Mouse (Mus musculus) erythroid progenitor cell, adult 5-6 weeks (primary cell): ENCODE measurements around the gene Rps6ka4. TPM values are rescaled to one million over a fixed set of nuclear protein-coding genes. Genes with fewer than 3 reads are reported as not detected.

Experiments used
- ATAC-seq: replicated peaks from 2 replicates; pipeline ENCODE4 v1.8.0; 2016; ENCODE audit warnings: moderate number of reproducible peaks, mild to moderate bottlenecking, moderate TSS enrichment, inconsistent platforms; ENCODE audit not compliant: poor library complexity, low FRiP score, severe bottlenecking
- total RNA-seq, 2 experiments: library from RNA; stranded (forward) in 1 of 2; stranded (reverse) in 1 of 2; fragments of 150-400 nt in 1 of 2; fragments of 186-747, 209-891 nt in 1 of 2; gene quantifications; 2 replicates each; pipeline versions ENCODE4 v1.2.3 to v1.2.4; 2015 to 2017; ENCODE audit warnings: low replicate concordance in 2 of 2

Rps6ka4 gene
- total RNA-seq, 2 experiments from 2014 or later: 1.5 TPM; not detected in 1

DNA sequence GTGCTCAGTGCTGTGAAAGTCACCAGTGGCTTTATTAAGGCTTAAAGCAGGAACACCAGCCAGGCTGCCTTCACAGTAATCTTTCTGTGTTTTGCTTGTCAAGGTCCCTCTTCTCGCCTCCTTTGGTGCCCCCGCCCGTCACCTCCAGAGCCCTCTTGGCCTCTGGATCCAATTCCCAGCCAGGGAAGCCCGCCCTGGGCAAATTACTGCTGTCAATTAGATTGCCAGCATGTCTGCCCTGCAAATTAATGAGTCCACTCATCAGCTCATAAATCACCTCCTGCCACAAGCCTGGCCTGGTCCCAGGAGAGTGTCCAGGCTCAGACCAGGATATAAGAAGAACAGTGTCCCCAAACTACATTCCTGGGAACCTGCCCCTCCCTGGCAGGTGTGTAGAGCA is 26.1 kb downstream of the Rps6ka4 start:
- no peak for ATAC-seq

Other genes starting within 250 kb of the Rps6ka4 start
- gene Ccdc88b, start 17.6 kb upstream of the Rps6ka4 start, total RNA-seq (2015; ENCODE audit: low replicate concordance): 4.2 and 9.4 TPM in 2 replicates
- gene Ccdc88b, start 17.6 kb upstream of the Rps6ka4 start, total RNA-seq (2017; ENCODE audit: low replicate concordance): 6.4 and 12.1 TPM in 2 replicates
- 30.6 and 44.0 TPM in 2 replicates for gene Trmt112, start 69.1 kb upstream of the Rps6ka4 start, total RNA-seq (2015; ENCODE audit: low replicate concordance)
- 20.2 and 33.6 TPM in 2 replicates for gene Trmt112, start 69.1 kb upstream of the Rps6ka4 start, total RNA-seq (2017; ENCODE audit: low replicate concordance)
- 130 and 145 TPM in 2 replicates for gene Prdx5, start 69.5 kb upstream of the Rps6ka4 start, total RNA-seq (2015; ENCODE audit: low replicate concordance)
- 101 and 126 TPM in 2 replicates for gene Prdx5, start 69.5 kb upstream of the Rps6ka4 start, total RNA-seq (2017; ENCODE audit: low replicate concordance)
- gene Esrra, start 81.2 kb upstream of the Rps6ka4 start, total RNA-seq (2015; ENCODE audit: low replicate concordance): 2.9 and 3.4 TPM in 2 replicates
- 0.61 and 2.7 TPM in 2 replicates for gene Esrra, start 81.2 kb upstream of the Rps6ka4 start, total RNA-seq (2017; ENCODE audit: low replicate concordance)
- gene Catsperz, start 84.7 kb upstream of the Rps6ka4 start, total RNA-seq (2015; ENCODE audit: low replicate concordance): not detected in 2 replicates
- gene Catsperz, start 84.7 kb upstream of the Rps6ka4 start, total RNA-seq (2017; ENCODE audit: low replicate concordance): not detected in 2 replicates
- gene Kcnk4, start 93.9 kb upstream of the Rps6ka4 start, total RNA-seq (2015; ENCODE audit: low replicate concordance): not detected in 2 replicates
- not detected in 2 replicates for gene Kcnk4, start 93.9 kb upstream of the Rps6ka4 start, total RNA-seq (2017; ENCODE audit: low replicate concordance)
- 2.9 and 5.0 TPM in 2 replicates for gene Bad, start 101.2 kb upstream of the Rps6ka4 start, total RNA-seq (2015; ENCODE audit: low replicate concordance)
- 6.3 and 10.9 TPM in 2 replicates for gene Bad, start 101.2 kb upstream of the Rps6ka4 start, total RNA-seq (2017; ENCODE audit: low replicate concordance)
- 2.9 TPM in 2 replicates for gene Gpr137, start 101.8 kb upstream of the Rps6ka4 start, total RNA-seq (2015; ENCODE audit: low replicate concordance)
- gene Gpr137, start 101.8 kb upstream of the Rps6ka4 start, total RNA-seq (2017; ENCODE audit: low replicate concordance): 2.8 TPM in 1 of 2 replicates, not detected in the other
- 31.0 and 59.1 TPM in 2 replicates for gene Ppp1r14b, start 134.3 kb upstream of the Rps6ka4 start, total RNA-seq (2015; ENCODE audit: low replicate concordance)
- 0.91 and 10.4 TPM in 2 replicates for gene Ppp1r14b, start 134.3 kb upstream of the Rps6ka4 start, total RNA-seq (2017; ENCODE audit: low replicate concordance)
- 1.4 and 1.7 TPM in 2 replicates for gene Plcb3, start 135.8 kb upstream of the Rps6ka4 start, total RNA-seq (2015; ENCODE audit: low replicate concordance)
- 0.68 and 1.8 TPM in 2 replicates for gene Plcb3, start 135.8 kb upstream of the Rps6ka4 start, total RNA-seq (2017; ENCODE audit: low replicate concordance)
- gene Fkbp2, start 139.9 kb upstream of the Rps6ka4 start, total RNA-seq (2015; ENCODE audit: low replicate concordance): 38.1 and 93.3 TPM in 2 replicates
- 31.0 and 34.9 TPM in 2 replicates for gene Fkbp2, start 139.9 kb upstream of the Rps6ka4 start, total RNA-seq (2017; ENCODE audit: low replicate concordance)
- gene Vegfb, start 147.0 kb upstream of the Rps6ka4 start, total RNA-seq (2015; ENCODE audit: low replicate concordance): 13.7 and 22.2 TPM in 2 replicates
- 0.98 and 4.1 TPM in 2 replicates for gene Vegfb, start 147.0 kb upstream of the Rps6ka4 start, total RNA-seq (2017; ENCODE audit: low replicate concordance)
- gene Dnajc4, start 151.9 kb upstream of the Rps6ka4 start, total RNA-seq (2015; ENCODE audit: low replicate concordance): 11.5 TPM in 1 of 2 replicates, not detected in the other
- gene Dnajc4, start 151.9 kb upstream of the Rps6ka4 start, total RNA-seq (2017; ENCODE audit: low replicate concordance): 2.2 and 2.6 TPM in 2 replicates
- gene Nudt22, start 155.5 kb upstream of the Rps6ka4 start, total RNA-seq (2015; ENCODE audit: low replicate concordance): 4.2 and 10.1 TPM in 2 replicates
- 0.26 and 3.9 TPM in 2 replicates for gene Nudt22, start 155.5 kb upstream of the Rps6ka4 start, total RNA-seq (2017; ENCODE audit: low replicate concordance)
- not detected in 2 replicates for gene Trpt1, start 155.5 kb upstream of the Rps6ka4 start, total RNA-seq (2015; ENCODE audit: low replicate concordance)
- gene Trpt1, start 155.5 kb upstream of the Rps6ka4 start, total RNA-seq (2017; ENCODE audit: low replicate concordance): not detected in 2 replicates
- 30.6 and 38.6 TPM in 2 replicates for gene Fermt3, start 178.8 kb upstream of the Rps6ka4 start, total RNA-seq (2015; ENCODE audit: low replicate concordance)
- 63.9 and 69.1 TPM in 2 replicates for gene Fermt3, start 178.8 kb upstream of the Rps6ka4 start, total RNA-seq (2017; ENCODE audit: low replicate concordance)
- gene Stip1, start 199.3 kb upstream of the Rps6ka4 start, total RNA-seq (2015; ENCODE audit: low replicate concordance): 59.5 and 78.6 TPM in 2 replicates
- gene Stip1, start 199.3 kb upstream of the Rps6ka4 start, total RNA-seq (2017; ENCODE audit: low replicate concordance): 48.1 and 60.8 TPM in 2 replicates
- not detected in 2 replicates for gene Macrod1, start 216.2 kb upstream of the Rps6ka4 start, total RNA-seq (2015; ENCODE audit: low replicate concordance)
- gene Macrod1, start 216.2 kb upstream of the Rps6ka4 start, total RNA-seq (2017; ENCODE audit: low replicate concordance): 0.53 and 1.2 TPM in 2 replicates